Mouse (Mus musculus): ENCODE measurements around the gene Vcan.

DNA sequence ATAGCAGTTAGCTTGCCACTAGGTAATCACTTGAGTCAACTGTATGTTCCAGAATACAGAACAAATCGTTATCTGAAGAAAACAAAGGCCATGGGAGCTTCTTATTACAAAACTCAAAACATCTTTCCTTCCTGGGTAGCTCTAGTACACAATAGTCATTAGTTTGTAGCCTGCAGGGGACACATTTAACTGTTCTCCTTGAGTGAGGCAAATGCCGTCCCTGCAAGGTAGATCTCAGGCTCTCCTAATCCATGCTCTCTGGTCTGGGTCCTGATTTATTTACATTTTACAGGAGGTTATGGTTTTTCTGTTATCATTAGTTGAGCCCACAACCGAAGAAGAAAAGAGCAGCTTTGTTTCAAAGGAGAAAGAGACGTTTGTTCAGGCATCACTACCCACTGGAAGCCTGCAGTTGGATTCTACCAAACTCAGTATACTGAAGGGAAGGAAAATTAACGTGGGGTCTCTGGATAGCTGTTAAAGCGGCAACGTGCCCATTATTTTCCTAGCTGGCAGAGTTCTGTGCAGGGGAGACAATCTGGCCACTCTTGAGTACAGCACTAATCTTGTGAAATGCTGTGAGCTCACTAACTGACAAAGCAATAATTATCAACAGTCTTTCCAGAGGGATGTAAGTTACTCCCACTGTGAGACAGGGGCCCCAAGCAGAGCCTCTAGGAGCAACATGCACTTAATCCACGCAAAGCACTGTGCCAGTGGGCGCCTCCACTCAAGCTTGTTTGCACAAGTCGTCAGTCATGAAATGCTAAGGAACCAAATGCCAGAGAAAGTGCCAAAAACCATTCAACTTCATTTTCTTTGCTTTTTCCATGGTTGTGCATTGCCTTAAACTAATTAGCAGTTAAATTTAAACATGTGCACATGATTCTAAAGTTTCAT is 73.1 kb downstream of the Vcan start:
- TF ChIP-seq POLR2A (IDR thresholded peaks at IDR 0.05; ENCODE audit: low read depth, low read length) (no peak), CTCF (conservative IDR thresholded peaks at IDR 0.05; ENCODE audit: insufficient read depth, insufficient read length, low read depth, low read length) (no peak)
